ENCODE assay signal across 8 mouse cellular contexts in the genomic region with DNA sequence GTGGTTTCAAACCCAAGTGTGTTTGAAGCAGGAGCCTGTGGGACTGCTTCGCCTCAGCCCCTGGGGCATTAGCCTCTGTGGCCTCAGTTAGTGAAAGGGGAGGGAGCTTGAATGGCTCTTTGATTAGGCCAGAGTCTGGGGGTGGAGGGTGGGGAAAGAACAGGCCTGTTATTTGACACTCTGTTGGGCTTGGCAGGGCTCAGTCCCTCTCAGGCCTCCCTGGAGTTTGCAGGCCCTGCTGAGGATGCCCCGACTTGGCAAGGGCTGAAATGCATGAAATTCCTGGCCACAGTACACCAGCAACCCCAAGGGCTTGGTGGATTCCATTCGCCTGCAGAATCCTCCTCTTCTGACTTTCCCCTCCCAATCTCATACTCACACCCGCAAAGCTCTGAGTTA. TPM values are rescaled to one million over a fixed set of nuclear protein-coding genes. Genes with fewer than 3 reads are reported as not detected.
DNase-seq lines count a peak whose midpoint lies in the region; ATAC-seq and TF ChIP-seq lines count a peak whose summit lies in the region.

No protein-coding gene starts in this region.

- peaks cover 3% of the 10 kb centered on the region; the same call in 1 of the 2 replicates for H3K4me1 ChIP-seq in kidney, adult 2 months (ENCODE audit: control insufficient read depth, insufficient read depth, low read length)
- H3K4me1 ChIP-seq in liver, embryonic 15.5 days (replicated peaks) = 0 out of 2 replicates have a peak, but pooled peaks cover 3% of the 10 kb centered on the region
- H3K4me1 ChIP-seq in neural tube, embryonic 15.5 days = peaks cover 25% of the 10 kb centered on the region

- TF ChIP-seq POLR2A in kidney, adult 2 months (IDR thresholded peaks at IDR 0.05; ENCODE audit: low read depth, low read length) = no peak

- DNase-seq in layer of hippocampus, adult 11-12 months (ENCODE audit: low spot score) = peak; percentile 52
- DNase-seq in layer of hippocampus, adult 9-10 months (ENCODE audit: low spot score) = no peak
- peak; percentile 85 for DNase-seq in embryo, embryonic 9.5 days (ENCODE audit: extremely low spot score)
- peak; percentile 53 for DNase-seq in heart, adult 8-10 months (ENCODE audit: low spot score)
- peak; percentile 79 for DNase-seq in kidney, adult 2 months
- DNase-seq in spleen, postnatal 4 days (ENCODE audit: low spot score in 2 of 2) = no peak

- H3K27me3 ChIP-seq in kidney, adult 2 months (replicated peaks; ENCODE audit: control insufficient read depth, insufficient read depth, low read length) = no peaks in the 10 kb centered on the region
- no peaks in the 10 kb centered on the region for H3K27me3 ChIP-seq in liver, embryonic 15.5 days
- no peaks in the 10 kb centered on the region for H3K27me3 ChIP-seq in neural tube, embryonic 15.5 days (replicated peaks)

- WGBS in kidney, adult 2 months = 34% methylated on average over 4 of the region's 4 CpGs
- WGBS in liver, embryonic 15.5 days (ENCODE audit: insufficient replicate concordance) = 51% methylated on average over 4 of the region's 4 CpGs
- 13% methylated on average over 4 of the region's 4 CpGs for WGBS in neural tube, embryonic 15.5 days

- no peak overlapping the region for H3K27ac ChIP-seq in kidney, adult 2 months (ENCODE audit: insufficient read depth, low read depth, low read length)
- H3K27ac ChIP-seq in liver, embryonic 15.5 days (replicated peaks) = no peak overlapping the region
- H3K27ac ChIP-seq in neural tube, embryonic 15.5 days (replicated peaks) = peak overlapping the region; percentile 56

- H3K36me3 ChIP-seq in kidney, adult 2 months (ENCODE audit: control insufficient read depth, insufficient read depth, low read length) = no peaks in the 10 kb centered on the region
- no peaks in the 10 kb centered on the region for H3K36me3 ChIP-seq in liver, embryonic 15.5 days (replicated peaks)
- H3K36me3 ChIP-seq in neural tube, embryonic 15.5 days = no peaks in the 10 kb centered on the region

- ATAC-seq in liver, embryonic 15.5 days (ENCODE audit: insufficient read depth) = peak; percentile 50
- ATAC-seq in neural tube, embryonic 15.5 days (ENCODE audit: low FRiP score) = peak; percentile 84

- H3K9me3 ChIP-seq in liver, embryonic 15.5 days (replicated peaks) = no peaks in the 10 kb centered on the region
- H3K9me3 ChIP-seq in neural tube, embryonic 15.5 days (replicated peaks) = no peaks in the 10 kb centered on the region

- no peak overlapping the region for H3K4me2 ChIP-seq in liver, embryonic 15.5 days
- no peak overlapping the region for H3K4me2 ChIP-seq in neural tube, embryonic 15.5 days

- no peak overlapping the region for H3K9ac ChIP-seq in liver, embryonic 15.5 days
- H3K9ac ChIP-seq in neural tube, embryonic 15.5 days (replicated peaks) = no peak overlapping the region

- TF ChIP-seq CTCF in kidney, adult 2 months (conservative IDR thresholded peaks at IDR 0.05; ENCODE audit: insufficient read depth, insufficient read length, low read depth, low read length) = no peak

- no peak overlapping the region for H3K4me3 ChIP-seq in kidney, adult 2 months (ENCODE audit: insufficient read depth, low read depth, low read length)
- H3K4me3 ChIP-seq in liver, embryonic 15.5 days (replicated peaks) = no peak overlapping the region
- no peak overlapping the region for H3K4me3 ChIP-seq in neural tube, embryonic 15.5 days (replicated peaks)

RNA-seq across cellular contexts. Expression of a gene that starts 55.3 kb away (rescaled TPM):
- total RNA-seq in heart, adult 8-10 months (2022) = under 1 TPM; 0.09 to 0.41 (median 0.27) TPM
- 0.96 and 2.7 TPM in 2 replicates for polyA plus RNA-seq in kidney, adult 2 months (2012; rRNA removed)
- polyA plus RNA-seq in liver, embryonic 15.5 days (2015; fragmentation: Nextera tagmentation; extraction: Ambion mirVana) = 1.0 and 1.5 TPM in 2 replicates
- polyA plus RNA-seq in neural tube, embryonic 15.5 days (2015; fragmentation: Nextera tagmentation; extraction: Ambion mirVana) = 0.52 and 1.00 TPM in 2 replicates

Comparison
In these comparisons a context has a peak if more than half of its experiments do, and no peak if none do; other contexts are left out.
1. DNase-seq: peak in layer of hippocampus, adult 11-12 months (single experiment), embryo, embryonic 9.5 days (single experiment), heart, adult 8-10 months (single experiment) and kidney, adult 2 months (single experiment); none in layer of hippocampus, adult 9-10 months (single experiment) and spleen, postnatal 4 days (0 of 2).